In the genomic region with DNA sequence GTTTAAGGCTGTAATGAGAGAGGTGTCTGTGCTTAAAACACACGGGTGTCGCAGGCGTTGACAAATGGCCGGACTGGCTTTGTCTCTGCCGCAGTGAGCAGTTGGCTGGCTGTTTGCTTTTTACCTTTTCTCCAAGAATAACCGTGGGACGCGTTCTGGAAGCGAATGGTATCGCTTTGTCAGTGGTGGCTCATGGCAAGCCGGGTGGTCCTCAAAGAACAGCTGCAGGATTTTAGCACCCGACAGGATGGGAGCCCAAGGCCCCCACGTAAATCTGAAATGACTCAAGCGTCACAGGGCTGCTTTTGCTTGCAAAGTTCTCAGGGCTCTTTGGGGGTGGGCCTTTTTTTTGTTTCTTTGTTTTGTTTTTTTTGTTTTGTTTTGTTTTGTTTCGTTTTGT, we compare ENCODE assay signal across 11 mouse cellular contexts.
DNase-seq lines count a peak whose midpoint lies in the region; ATAC-seq and TF ChIP-seq lines count a peak whose summit lies in the region.
"Had no signal": no experiment of that assay in that cellular context is flagged by ENCODE, and none has a peak within 500 bp of the region (broad histone marks: within the 10 kb centered on the region; RNA-seq: fewer than 3 reads in every experiment).

No protein-coding gene starts in this region.

- ATAC-seq in lung, embryonic 14.5 days (ENCODE audit: insufficient read depth), result peak; percentile 66
- no peak for ATAC-seq in intestine, embryonic 15.5 days
- no peak for ATAC-seq in neural tube, embryonic 14.5 days (ENCODE audit: low read depth)
- ATAC-seq: activated CD4-positive, CD25-positive, alpha-beta regulatory T cell, adult 4 months had no signal

- 9% methylated on average over 15 of the region's 15 CpGs for WGBS in lung, embryonic 14.5 days
- 30% methylated on average over 15 of the region's 15 CpGs for WGBS in intestine, embryonic 15.5 days
- 22% methylated on average over 15 of the region's 15 CpGs for WGBS in neural tube, embryonic 14.5 days

- TF ChIP-seq CTCF in lung, embryonic 14.5 days (IDR thresholded peaks at IDR 0.05; ENCODE audit: low read depth), result 0 out of 2 replicates have a peak, but pooled peaks have one; percentile 14

- H3K4me1 ChIP-seq in lung, embryonic 14.5 days (ENCODE audit: insufficient read depth), result peaks cover 14% of the 10 kb centered on the region
- peaks cover 10% of the 10 kb centered on the region; the same call in 1 of the 2 replicates for H3K4me1 ChIP-seq in intestine, embryonic 15.5 days (replicated peaks)
- peaks cover 16% of the 10 kb centered on the region for H3K4me1 ChIP-seq in neural tube, embryonic 14.5 days (ENCODE audit: control insufficient read depth, insufficient read depth, low read length)
- H3K4me1 ChIP-seq: liver, embryonic 15.5 days had no signal

- H3K36me3 ChIP-seq in lung, embryonic 14.5 days (ENCODE audit: insufficient read depth), result no peaks in the 10 kb centered on the region
- H3K36me3 ChIP-seq in intestine, embryonic 15.5 days, result no peaks in the 10 kb centered on the region
- H3K36me3 ChIP-seq in neural tube, embryonic 14.5 days (ENCODE audit: control insufficient read depth, insufficient read depth, low read length), result no peaks in the 10 kb centered on the region
- H3K36me3 ChIP-seq: liver, embryonic 15.5 days had no signal

- peak overlapping the region; percentile 0; the same call in 1 of the 2 replicates for H3K4me3 ChIP-seq in lung, embryonic 14.5 days (ENCODE audit: low read depth, low read length)
- no peak overlapping the region for H3K4me3 ChIP-seq in intestine, embryonic 15.5 days (replicated peaks)
- H3K4me3 ChIP-seq in neural tube, embryonic 14.5 days (ENCODE audit: low read depth, low read length), result no peak overlapping the region
- H3K4me3 ChIP-seq: liver, embryonic 15.5 days; myocyte had no signal

- H3K9me3 ChIP-seq in lung, embryonic 14.5 days (ENCODE audit: low read depth, low read length), result no peaks in the 10 kb centered on the region
- H3K9me3 ChIP-seq in intestine, embryonic 15.5 days, result no peaks in the 10 kb centered on the region
- H3K9me3 ChIP-seq in neural tube, embryonic 14.5 days (ENCODE audit: control insufficient read depth, low read length), result no peaks in the 10 kb centered on the region
- H3K9me3 ChIP-seq: liver, embryonic 15.5 days had no signal

- peak overlapping the region; percentile 15; the same call in 1 of the 2 replicates for H3K27ac ChIP-seq in lung, embryonic 14.5 days (ENCODE audit: low read depth)
- peak overlapping the region; percentile 19; the same call in 1 of the 2 replicates for H3K27ac ChIP-seq in intestine, embryonic 15.5 days
- peak overlapping the region; percentile 66 for H3K27ac ChIP-seq in neural tube, embryonic 14.5 days (ENCODE audit: low read depth, low read length)
- H3K27ac ChIP-seq: liver, embryonic 15.5 days had no signal

- DNase-seq in lung, embryonic 14.5 days, result peak; percentile 81
- DNase-seq in lung, postnatal 25 days (ENCODE audit: low spot score), result no peak
- peak; percentile 61 for DNase-seq in forelimb bud, embryonic 11.5 days (ENCODE audit: low read depth, low spot score)
- no peak for DNase-seq in adrenal gland, postnatal 10 days
- DNase-seq in adrenal gland, postnatal 36 days, result no peak
- DNase-seq: layer of hippocampus, adult 9-11 months had no signal

- H3K4me2 ChIP-seq in lung, embryonic 14.5 days, result peak overlapping the region; percentile 52
- peak overlapping the region; percentile 36 for H3K4me2 ChIP-seq in intestine, embryonic 15.5 days (replicated peaks)
- H3K4me2 ChIP-seq in neural tube, embryonic 14.5 days (ENCODE audit: low read depth, low read length), result peak overlapping the region; percentile 30
- H3K4me2 ChIP-seq: liver, embryonic 15.5 days had no signal

- H3K27me3 ChIP-seq in lung, embryonic 14.5 days (ENCODE audit: insufficient read depth, low read length), result no peaks in the 10 kb centered on the region
- H3K27me3 ChIP-seq in intestine, embryonic 15.5 days (replicated peaks), result no peaks in the 10 kb centered on the region
- H3K27me3 ChIP-seq in neural tube, embryonic 14.5 days (ENCODE audit: control insufficient read depth, insufficient read depth, low read length), result no peaks in the 10 kb centered on the region
- H3K27me3 ChIP-seq: liver, embryonic 15.5 days had no signal

- H3K9ac ChIP-seq in lung, embryonic 14.5 days, result no peak overlapping the region
- no peak overlapping the region for H3K9ac ChIP-seq in intestine, embryonic 15.5 days
- peak overlapping the region; percentile 44; the same call in 1 of the 2 replicates for H3K9ac ChIP-seq in neural tube, embryonic 14.5 days (replicated peaks; ENCODE audit: low read depth, low read length)
- H3K9ac ChIP-seq: liver, embryonic 15.5 days had no signal

Comparison
In these comparisons a context has a peak if more than half of its experiments do, and no peak if none do; other contexts are left out.
1. DNase-seq: peak in lung, embryonic 14.5 days (single experiment) and forelimb bud, embryonic 11.5 days (single experiment); none in lung, postnatal 25 days (single experiment), adrenal gland, postnatal 10 days (single experiment) and adrenal gland, postnatal 36 days (0 of 2).
2. H3K27ac ChIP-seq: peak in every context shown above with its lines; median percentile 66 in neural tube, embryonic 14.5 days; 19 in intestine, embryonic 15.5 days; 15 in lung, embryonic 14.5 days.
3. Peak in every context shown above with its lines, with median percentiles within 50 percentile points of each other: H3K4me2 ChIP-seq.